7 mouse cellular contexts compared by ENCODE assay signal in genomic region chrX:77432846-77433810, GRCm38 (mm10).
DNase-seq lines count a peak whose midpoint lies in the region; ATAC-seq and TF ChIP-seq lines count a peak whose summit lies in the region.

No protein-coding gene starts in this region.

- peak; percentile 96 for DNase-seq in adrenal gland, adult 2 months
- DNase-seq in embryo, embryonic 11.5 days (ENCODE audit: low read depth, low spot score): peak; percentile 91
- DNase-seq in gastrocnemius, postnatal 4 days (ENCODE audit: low spot score in 2 of 2): peak; percentile 88 to 93
- DNase-seq in left cerebral cortex, postnatal 4 days: peak; percentile 98

- H3K4me2 ChIP-seq in intestine, postnatal 0 days (replicated peaks; ENCODE audit: low read depth): peak overlapping the region; percentile 51
- H3K4me2 ChIP-seq in midbrain, embryonic 12.5 days (replicated peaks): peak overlapping the region; percentile 26

- no peak overlapping the region; the same call in 1 of the 2 replicates for H3K27ac ChIP-seq in intestine, postnatal 0 days (ENCODE audit: low read depth, low read length)
- peak overlapping the region; percentile 65 for H3K27ac ChIP-seq in midbrain, embryonic 12.5 days (replicated peaks)
- H3K27ac ChIP-seq in small intestine, adult 2 months (ENCODE audit: insufficient read depth, low read depth, low read length): no peak overlapping the region

- H3K9me3 ChIP-seq in intestine, postnatal 0 days (ENCODE audit: control insufficient read depth): no peaks in the 10 kb centered on the region
- H3K9me3 ChIP-seq in midbrain, embryonic 12.5 days: no peaks in the 10 kb centered on the region

- 19% methylated on average over 27 of the region's 29 CpGs for WGBS in intestine, postnatal 0 days
- WGBS in midbrain, embryonic 12.5 days: 22% methylated on average over 27 of the region's 29 CpGs
- WGBS in small intestine, adult 2 months: 9% methylated on average over 25 of the region's 29 CpGs

- H3K4me1 ChIP-seq in intestine, postnatal 0 days (replicated peaks; ENCODE audit: control insufficient read depth, insufficient read depth, low read length): no peaks in the 10 kb centered on the region
- no peaks in the 10 kb centered on the region for H3K4me1 ChIP-seq in midbrain, embryonic 12.5 days
- 0 out of 2 replicates have a peak, but pooled peaks cover 2% of the 10 kb centered on the region for H3K4me1 ChIP-seq in small intestine, adult 2 months (ENCODE audit: control insufficient read depth, insufficient read depth, insufficient read length, low read length)

- H3K9ac ChIP-seq in intestine, postnatal 0 days (ENCODE audit: low read depth, low read length): no peak overlapping the region
- H3K9ac ChIP-seq in midbrain, embryonic 12.5 days (replicated peaks): no peak overlapping the region

- no peaks in the 10 kb centered on the region for H3K36me3 ChIP-seq in intestine, postnatal 0 days (ENCODE audit: control insufficient read depth, insufficient read depth)
- H3K36me3 ChIP-seq in midbrain, embryonic 12.5 days: no peaks in the 10 kb centered on the region
- H3K36me3 ChIP-seq in small intestine, adult 2 months (ENCODE audit: control insufficient read depth, insufficient read depth, low read length): no peaks in the 10 kb centered on the region

- H3K4me3 ChIP-seq in intestine, postnatal 0 days (ENCODE audit: low read depth, low read length): peak overlapping the region; percentile 11; the same call in 1 of the 2 replicates
- peak overlapping the region; percentile 13 for H3K4me3 ChIP-seq in midbrain, embryonic 12.5 days
- peak overlapping the region; percentile 66 for H3K4me3 ChIP-seq in small intestine, adult 2 months (ENCODE audit: low read depth, low read length)

- intact Hi-C loops in left cerebral cortex, postnatal 4 days (cut with DNase I): loop anchor here (10.0 kb wide), 1 partner anchor 202 kb away; no protein-coding TSS in a partner anchor

- TF ChIP-seq POLR2A in small intestine, adult 2 months (IDR thresholded peaks at IDR 0.05; ENCODE audit: low read depth, low read length): no peak

- ATAC-seq in intestine, postnatal 0 days: peak; percentile 96
- peak; percentile 98 for ATAC-seq in midbrain, embryonic 12.5 days (ENCODE audit: low FRiP score, low read depth)

- 0 out of 2 replicates have a peak, but pooled peaks have one; percentile 27 for TF ChIP-seq CTCF in intestine, postnatal 0 days (IDR thresholded peaks at IDR 0.05; ENCODE audit: low read depth)
- TF ChIP-seq CTCF in small intestine, adult 2 months (IDR thresholded peaks at IDR 0.05; ENCODE audit: extremely low read depth, insufficient read length, insufficient replicate concordance, low read depth, low read length): no peak

- no peaks in the 10 kb centered on the region for H3K27me3 ChIP-seq in intestine, postnatal 0 days (replicated peaks; ENCODE audit: control insufficient read depth, insufficient read depth, low read length)
- H3K27me3 ChIP-seq in midbrain, embryonic 12.5 days: no peaks in the 10 kb centered on the region
- H3K27me3 ChIP-seq in small intestine, adult 2 months (ENCODE audit: control insufficient read depth, insufficient read depth, low read length): no peaks in the 10 kb centered on the region

Comparison
In these comparisons a context has a peak if more than half of its experiments do, and no peak if none do; other contexts are left out.
1. H3K4me3 ChIP-seq: peak in every context shown above with its lines; median percentile 66 in small intestine, adult 2 months; 13 in midbrain, embryonic 12.5 days; 11 in intestine, postnatal 0 days.